Mouse (Mus musculus): ENCODE measurements at regions not wholly inside any gene's neighbourhood (a gene's known extent, or its start where the extent isn't known, plus 50 kb on each side); places are given as distances from the start of the nearest gene placed in this dataset.
"Not testable (repeated sequence)": the region's sequence is repeated elsewhere in the genome, so short reads cannot be mapped to it uniquely, and the experiment has no call there.

DNA sequence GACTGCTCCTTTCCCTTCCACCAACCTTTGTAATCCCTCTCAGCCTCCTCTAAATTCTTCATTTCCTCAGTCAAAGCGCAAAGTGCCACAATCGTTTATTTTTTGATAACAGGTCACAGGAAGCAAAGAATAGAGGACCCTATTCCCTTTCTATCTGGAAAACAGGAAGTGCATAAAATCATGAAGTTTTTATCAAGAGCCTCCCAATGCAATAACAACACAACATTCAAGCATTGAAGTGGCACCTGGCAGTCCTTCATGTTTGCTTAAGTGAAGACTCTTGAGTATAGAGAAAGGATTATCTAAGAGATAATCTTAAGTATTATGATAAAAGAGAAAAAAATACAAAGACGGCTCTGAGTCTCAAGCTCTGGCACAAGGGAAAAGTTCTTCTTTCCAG is 111.9 kb downstream of the Ibtk start:
- H3K36me3 ChIP-seq (ENCODE audit: control insufficient read depth, insufficient read depth, low read length) = no peaks in the 10 kb centered on the region
- H3K4me1 ChIP-seq (ENCODE audit: control insufficient read depth, insufficient read depth, low read length) = no peaks in the 10 kb centered on the region
- ATAC-seq (ENCODE audit: insufficient number of reproducible peaks, insufficient read depth, low FRiP score, low read depth) = no peak
- WGBS = 64% methylated on average over 3 of the region's 3 CpGs
- no peak overlapping the region for H3K9ac ChIP-seq (replicated peaks; ENCODE audit: low read depth, low read length)
- H3K27me3 ChIP-seq (ENCODE audit: control insufficient read depth, insufficient read depth, low read length) = no peaks in the 10 kb centered on the region
- H3K9me3 ChIP-seq (ENCODE audit: control insufficient read depth, low read depth, low read length) = no peaks in the 10 kb centered on the region
- H3K4me3 ChIP-seq (ENCODE audit: low read depth, low read length) = no peak overlapping the region
- H3K4me2 ChIP-seq (replicated peaks; ENCODE audit: low read depth, low read length) = no peak overlapping the region
- H3K27ac ChIP-seq (ENCODE audit: low read length) = no peak overlapping the region

GRCm38 (mm10) chr9:85636131-85636447 is 113.0 kb downstream of the Ibtk start:
- H3K36me3 ChIP-seq (ENCODE audit: control insufficient read depth, insufficient read depth, low read length) = no peaks in the 10 kb centered on the region
- 64% methylated on average over 3 of the region's 3 CpGs for WGBS

GRCm38 (mm10) chr9:85635438-85636130 is 113.5 kb downstream of the Ibtk start:
- no peaks in the 10 kb centered on the region for H3K36me3 ChIP-seq (ENCODE audit: control insufficient read depth, insufficient read depth, low read length)
- no peak for ATAC-seq (ENCODE audit: insufficient number of reproducible peaks, insufficient read depth, low FRiP score, low read depth)
- H3K9ac ChIP-seq (replicated peaks; ENCODE audit: low read depth, low read length) = no peak overlapping the region
- no peaks in the 10 kb centered on the region for H3K9me3 ChIP-seq (ENCODE audit: control insufficient read depth, low read depth, low read length)
- 86% methylated on average over 12 of the region's 12 CpGs for WGBS
- H3K4me3 ChIP-seq (ENCODE audit: low read depth, low read length) = no peak overlapping the region
- no peak overlapping the region for H3K4me2 ChIP-seq (replicated peaks; ENCODE audit: low read depth, low read length)
- no peak overlapping the region for H3K27ac ChIP-seq (ENCODE audit: low read length)
- no peaks in the 10 kb centered on the region for H3K27me3 ChIP-seq (ENCODE audit: control insufficient read depth, insufficient read depth, low read length)
- no peaks in the 10 kb centered on the region for H3K4me1 ChIP-seq (ENCODE audit: control insufficient read depth, insufficient read depth, low read length)

More at GRCm38 (mm10) chr9:85636131-85636447, 113.0 kb downstream of the Ibtk start:
- Histone ChIP-seq H3K4me1 (ENCODE audit: control insufficient read depth, insufficient read depth, low read length) (no peaks in the 10 kb centered on the region), H3K27me3 (ENCODE audit: control insufficient read depth, insufficient read depth, low read length) (no peaks in the 10 kb centered on the region), H3K9me3 (ENCODE audit: control insufficient read depth, low read depth, low read length) (no peaks in the 10 kb centered on the region), H3K4me2 (replicated peaks; ENCODE audit: low read depth, low read length) (no peak overlapping the region), H3K9ac (replicated peaks; ENCODE audit: low read depth, low read length) (no peak overlapping the region), H3K27ac (ENCODE audit: low read length) (no peak overlapping the region), H3K4me3 (ENCODE audit: low read depth, low read length) (no peak overlapping the region)
- ATAC-seq (ENCODE audit: insufficient number of reproducible peaks, insufficient read depth, low FRiP score, low read depth) = no peak

DNA sequence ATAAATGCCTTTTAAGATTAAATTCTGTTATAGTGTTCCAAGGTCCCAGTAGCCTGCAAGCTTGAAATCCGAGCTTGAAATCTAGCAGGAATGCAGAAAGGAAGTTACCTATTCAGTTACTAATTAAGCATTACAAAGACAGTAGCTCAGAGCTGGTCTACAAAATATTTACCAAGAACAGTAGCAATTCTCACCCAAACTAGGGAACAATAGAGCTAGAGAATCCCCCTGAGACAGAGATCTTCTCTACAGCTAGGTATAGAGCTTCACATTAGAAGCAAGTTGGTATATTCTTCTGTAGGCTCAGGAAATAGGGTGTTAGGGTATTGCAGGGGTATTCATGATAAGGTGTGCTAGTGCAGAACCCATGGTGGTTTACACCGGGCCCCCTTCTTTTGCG is 114.3 kb downstream of the Ibtk start:
- ATAC-seq (ENCODE audit: insufficient number of reproducible peaks, insufficient read depth, low FRiP score, low read depth) = not testable (repeated sequence)
- 86% methylated on average over 3 of the region's 3 CpGs for WGBS

GRCm38 (mm10) chr9:85617972-85618371 is 131.2 kb downstream of the Ibtk start:
- Histone ChIP-seq H3K9me3 (ENCODE audit: control insufficient read depth, low read depth, low read length) (no peaks in the 10 kb centered on the region), H3K4me1 (ENCODE audit: control insufficient read depth, insufficient read depth, low read length) (no peaks in the 10 kb centered on the region), H3K9ac (replicated peaks; ENCODE audit: low read depth, low read length) (no peak overlapping the region), H3K27me3 (ENCODE audit: control insufficient read depth, insufficient read depth, low read length) (no peaks in the 10 kb centered on the region), H3K27ac (ENCODE audit: low read length) (no peak overlapping the region), H3K4me3 (ENCODE audit: low read depth, low read length) (no peak overlapping the region), H3K4me2 (replicated peaks; ENCODE audit: low read depth, low read length) (no peak overlapping the region), H3K36me3 (ENCODE audit: control insufficient read depth, insufficient read depth, low read length) (no peaks in the 10 kb centered on the region)
- 88% methylated on average over 3 of the region's 3 CpGs for WGBS
- ATAC-seq (ENCODE audit: insufficient number of reproducible peaks, insufficient read depth, low FRiP score, low read depth) = no peak

More for the DNA sequence above, 114.3 kb downstream of the Ibtk start:
- H3K9ac ChIP-seq (replicated peaks; ENCODE audit: low read depth, low read length); H3K27ac ChIP-seq (ENCODE audit: low read length); H3K9me3 ChIP-seq (ENCODE audit: control insufficient read depth, low read depth, low read length); H3K4me2 ChIP-seq (replicated peaks; ENCODE audit: low read depth, low read length); H3K4me3 ChIP-seq (ENCODE audit: low read depth, low read length); H3K4me1 ChIP-seq (ENCODE audit: control insufficient read depth, insufficient read depth, low read length); H3K36me3 ChIP-seq (ENCODE audit: control insufficient read depth, insufficient read depth, low read length); H3K27me3 ChIP-seq (ENCODE audit: control insufficient read depth, insufficient read depth, low read length): not testable (repeated sequence)

DNA sequence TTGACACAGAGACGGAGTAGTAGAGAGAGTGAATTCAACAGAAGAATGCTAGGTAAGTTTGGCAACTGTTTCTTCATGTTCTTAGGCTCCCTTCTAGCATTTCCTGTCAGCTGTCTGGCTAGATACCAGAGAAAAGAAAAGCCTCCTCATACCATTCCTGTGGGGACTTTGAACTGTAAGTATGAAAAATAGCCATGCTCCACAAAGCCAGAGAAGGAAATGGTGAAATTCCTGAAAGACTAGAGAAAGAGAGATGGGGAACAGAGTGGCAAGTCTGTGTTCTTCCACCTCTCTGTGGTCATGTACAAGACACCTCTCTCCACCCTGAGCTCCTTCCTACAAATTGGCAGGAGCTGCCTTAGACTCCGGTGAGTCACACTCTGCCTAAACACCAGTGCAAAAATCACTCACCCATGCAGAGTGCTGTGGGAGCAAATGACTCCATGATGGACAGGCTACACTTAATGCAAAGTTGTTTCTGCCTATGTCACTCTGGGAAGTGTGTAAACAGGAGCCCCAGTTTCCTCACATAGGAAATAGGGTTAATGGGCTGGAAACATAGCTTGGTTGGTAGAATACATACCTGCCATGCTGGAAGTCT is 131.9 kb downstream of the Ibtk start:
- Histone ChIP-seq H3K4me2 (replicated peaks; ENCODE audit: low read depth, low read length) (no peak overlapping the region), H3K27ac (ENCODE audit: low read length) (no peak overlapping the region), H3K4me1 (ENCODE audit: control insufficient read depth, insufficient read depth, low read length) (no peaks in the 10 kb centered on the region), H3K9me3 (ENCODE audit: control insufficient read depth, low read depth, low read length) (no peaks in the 10 kb centered on the region), H3K4me3 (ENCODE audit: low read depth, low read length) (no peak overlapping the region), H3K36me3 (ENCODE audit: control insufficient read depth, insufficient read depth, low read length) (no peaks in the 10 kb centered on the region), H3K27me3 (ENCODE audit: control insufficient read depth, insufficient read depth, low read length) (no peaks in the 10 kb centered on the region), H3K9ac (replicated peaks; ENCODE audit: low read depth, low read length) (no peak overlapping the region)
- ATAC-seq (ENCODE audit: insufficient number of reproducible peaks, insufficient read depth, low FRiP score, low read depth) = no peak
- 65% methylated on average over 2 of the region's 2 CpGs for WGBS

DNA sequence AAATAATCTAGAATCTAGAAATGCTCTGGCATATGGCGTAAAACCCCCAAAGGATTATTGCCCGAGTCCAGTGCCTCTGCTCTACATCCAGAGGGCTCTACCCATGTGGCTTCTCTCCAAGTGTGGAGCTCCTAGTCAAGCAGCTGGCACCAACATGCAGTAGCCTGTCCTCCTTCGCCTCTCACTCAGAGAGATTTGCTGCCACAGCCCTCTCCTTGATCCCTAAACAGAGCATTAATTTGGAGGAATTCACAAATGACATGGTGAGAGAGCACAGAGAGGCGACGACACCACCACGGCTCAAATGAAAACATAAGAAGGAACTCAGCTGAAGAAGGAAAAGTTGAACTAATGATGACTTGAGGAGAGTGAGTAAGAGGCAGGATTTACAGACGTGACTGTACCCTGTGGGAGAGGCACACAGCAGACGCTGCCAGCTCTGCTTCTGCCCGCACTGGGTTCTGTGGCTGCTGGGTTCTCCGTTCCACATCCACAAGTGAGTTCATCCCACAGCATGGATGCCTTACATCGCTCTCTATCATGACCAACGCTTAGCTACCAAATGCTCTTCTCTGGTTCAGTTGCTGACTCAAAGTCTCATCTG is 132.8 kb downstream of the Ibtk start:
- 77% methylated on average over 12 of the region's 12 CpGs for WGBS
- Histone ChIP-seq H3K4me3 (ENCODE audit: low read depth, low read length) (no peak overlapping the region), H3K4me1 (ENCODE audit: control insufficient read depth, insufficient read depth, low read length) (no peaks in the 10 kb centered on the region), H3K36me3 (ENCODE audit: control insufficient read depth, insufficient read depth, low read length) (no peaks in the 10 kb centered on the region), H3K9me3 (ENCODE audit: control insufficient read depth, low read depth, low read length) (no peaks in the 10 kb centered on the region), H3K4me2 (replicated peaks; ENCODE audit: low read depth, low read length) (no peak overlapping the region), H3K27ac (ENCODE audit: low read length) (no peak overlapping the region), H3K27me3 (ENCODE audit: control insufficient read depth, insufficient read depth, low read length) (no peaks in the 10 kb centered on the region), H3K9ac (replicated peaks; ENCODE audit: low read depth, low read length) (no peak overlapping the region)
- ATAC-seq (ENCODE audit: insufficient number of reproducible peaks, insufficient read depth, low FRiP score, low read depth) = no peak

DNA sequence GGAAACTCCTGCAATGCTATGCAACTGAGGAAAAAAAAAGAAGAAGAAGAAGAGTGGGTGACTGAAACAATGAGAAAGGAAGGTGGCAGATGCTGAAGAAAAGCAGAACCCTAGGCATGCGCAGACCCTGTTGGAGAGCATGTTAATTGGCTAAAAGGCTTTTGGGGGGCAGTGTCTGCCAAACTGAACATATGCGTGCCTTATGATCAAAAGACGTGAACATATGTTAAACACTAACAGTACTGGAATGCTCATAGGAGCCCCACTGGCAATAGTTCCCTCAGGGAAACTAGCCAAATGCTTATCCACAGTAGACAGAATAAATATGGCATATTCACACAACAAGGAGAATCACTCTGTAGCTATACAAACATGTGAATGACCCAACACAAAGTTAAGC is 140.0 kb downstream of the Ibtk start:
- no peaks in the 10 kb centered on the region for H3K9me3 ChIP-seq (ENCODE audit: control insufficient read depth, low read depth, low read length)
- H3K4me3 ChIP-seq (ENCODE audit: low read depth, low read length) = no peak overlapping the region
- H3K36me3 ChIP-seq (ENCODE audit: control insufficient read depth, insufficient read depth, low read length) = no peaks in the 10 kb centered on the region
- no peak overlapping the region for H3K9ac ChIP-seq (replicated peaks; ENCODE audit: low read depth, low read length)
- no peak overlapping the region for H3K27ac ChIP-seq (ENCODE audit: low read length)
- no peak for ATAC-seq (ENCODE audit: insufficient number of reproducible peaks, insufficient read depth, low FRiP score, low read depth)
- no peak overlapping the region for H3K4me2 ChIP-seq (replicated peaks; ENCODE audit: low read depth, low read length)
- no peaks in the 10 kb centered on the region for H3K4me1 ChIP-seq (ENCODE audit: control insufficient read depth, insufficient read depth, low read length)
- no peaks in the 10 kb centered on the region for H3K27me3 ChIP-seq (ENCODE audit: control insufficient read depth, insufficient read depth, low read length)
- 67% methylated on average over 3 of the region's 3 CpGs for WGBS

Measured in stomach, embryonic 14.5 days (tissue).